Mouse (Mus musculus): ENCODE results near the gene Fank1. TPM values are rescaled to one million over a fixed set of nuclear protein-coding genes. Genes with fewer than 3 reads are reported as not detected.
"Not testable (repeated sequence)": the region's sequence is repeated elsewhere in the genome, so short reads cannot be mapped to it uniquely, and the experiment has no call there.

Gene Fank1
- polyA plus RNA-seq, 1 experiment from 2014 or later, result 0.32 TPM

DNA sequence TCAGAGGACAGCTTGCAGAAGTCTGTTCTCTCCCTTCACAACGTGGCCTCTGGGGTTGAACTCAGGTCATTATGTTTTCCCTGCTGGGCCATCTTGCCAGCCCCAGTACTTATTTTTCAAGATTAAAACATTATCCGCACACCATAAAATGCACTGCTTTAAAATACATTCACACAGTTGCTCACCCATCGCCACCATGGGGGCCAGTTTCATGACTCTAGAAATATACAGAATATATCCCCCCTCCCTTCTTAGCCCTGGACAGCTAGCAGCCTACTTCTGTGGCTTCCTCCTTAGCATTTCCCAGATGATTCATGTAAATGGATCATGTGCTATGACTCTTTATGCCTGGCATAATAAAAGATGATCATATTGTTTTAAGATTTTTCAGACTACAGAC lies 99.5 kb downstream of the Fank1 start:
- H3K9ac ChIP-seq (ENCODE audit: low read length), result no peak overlapping the region
- H3K9me3 ChIP-seq (ENCODE audit: control insufficient read depth, low read length), result no peaks in the 10 kb centered on the region
- ATAC-seq (ENCODE audit: insufficient number of reproducible peaks, low FRiP score, low TSS enrichment, low read depth), result no peak
- DNase-seq (ENCODE audit: low spot score), result no peak
- H3K27ac ChIP-seq (replicated peaks; ENCODE audit: low read depth, low read length), result no peak overlapping the region
- no peak overlapping the region for H3K4me2 ChIP-seq (ENCODE audit: low read depth, severe bottlenecking)
- no peaks in the 10 kb centered on the region for H3K4me1 ChIP-seq (ENCODE audit: control insufficient read depth, insufficient read depth, low read length)
- WGBS, result 60% methylated on average over 3 of the region's 3 CpGs
- H3K36me3 ChIP-seq (ENCODE audit: control insufficient read depth, insufficient read depth, low read length), result no peaks in the 10 kb centered on the region
- no peak overlapping the region for H3K4me3 ChIP-seq (ENCODE audit: low read depth, low read length)
- H3K27me3 ChIP-seq (ENCODE audit: control insufficient read depth, insufficient read depth, low read length), result no peaks in the 10 kb centered on the region

GRCm38 (mm10) chr7:133876646-133877342 lies 100.1 kb downstream of the Fank1 start:
- Histone ChIP-seq H3K27me3 (ENCODE audit: control insufficient read depth, insufficient read depth, low read length) (no peaks in the 10 kb centered on the region), H3K4me2 (ENCODE audit: low read depth, severe bottlenecking) (no peak overlapping the region), H3K9me3 (ENCODE audit: control insufficient read depth, low read length) (no peaks in the 10 kb centered on the region), H3K4me1 (ENCODE audit: control insufficient read depth, insufficient read depth, low read length) (no peaks in the 10 kb centered on the region), H3K4me3 (ENCODE audit: low read depth, low read length) (no peak overlapping the region), H3K27ac (replicated peaks; ENCODE audit: low read depth, low read length) (no peak overlapping the region), H3K9ac (ENCODE audit: low read length) (no peak overlapping the region), H3K36me3 (ENCODE audit: control insufficient read depth, insufficient read depth, low read length) (no peaks in the 10 kb centered on the region)
- ATAC-seq (ENCODE audit: insufficient number of reproducible peaks, low FRiP score, low TSS enrichment, low read depth) (no peak), DNase-seq (ENCODE audit: low spot score) (no peak)
- WGBS, result 77% methylated on average over 17 of the region's 17 CpGs

DNA sequence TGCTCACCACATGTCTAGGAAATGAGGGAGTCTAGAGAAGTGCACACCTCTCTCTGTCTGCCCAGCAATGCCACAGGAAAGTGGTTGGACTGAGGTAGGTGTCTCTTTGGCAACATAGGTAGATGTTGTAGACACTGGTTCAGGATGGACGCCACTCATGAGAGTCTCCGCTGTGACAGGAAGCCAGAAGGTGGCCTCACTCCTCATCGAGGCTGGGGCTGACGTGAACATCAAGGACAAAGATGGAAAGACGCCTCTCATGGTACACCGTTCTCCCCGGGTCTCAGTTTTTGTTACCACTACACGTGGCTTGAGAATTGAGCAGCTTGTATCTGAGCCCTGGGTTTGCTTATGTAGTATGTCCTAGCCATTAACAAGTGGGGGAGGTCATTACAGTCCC lies 103.1 kb downstream of the Fank1 start:
- H3K36me3 ChIP-seq (ENCODE audit: control insufficient read depth, insufficient read depth, low read length), result no peaks in the 10 kb centered on the region
- WGBS, result 91% methylated on average over 8 of the region's 8 CpGs
- no peaks in the 10 kb centered on the region for H3K27me3 ChIP-seq (ENCODE audit: control insufficient read depth, insufficient read depth, low read length)
- no peak overlapping the region for H3K4me3 ChIP-seq (ENCODE audit: low read depth, low read length)
- no peak for DNase-seq (ENCODE audit: low spot score)
- H3K4me1 ChIP-seq (ENCODE audit: control insufficient read depth, insufficient read depth, low read length), result no peaks in the 10 kb centered on the region
- no peaks in the 10 kb centered on the region for H3K9me3 ChIP-seq (ENCODE audit: control insufficient read depth, low read length)
- ATAC-seq (ENCODE audit: insufficient number of reproducible peaks, low FRiP score, low TSS enrichment, low read depth), result no peak
- H3K4me2 ChIP-seq (ENCODE audit: low read depth, severe bottlenecking), result no peak overlapping the region
- H3K9ac ChIP-seq (ENCODE audit: low read length), result no peak overlapping the region
- H3K27ac ChIP-seq (replicated peaks; ENCODE audit: low read depth, low read length), result no peak overlapping the region

GRCm38 (mm10) chr7:133884759-133885431 lies 108.2 kb downstream of the Fank1 start:
- not testable (repeated sequence) for H3K27me3 ChIP-seq (ENCODE audit: control insufficient read depth, insufficient read depth, low read length); H3K9ac ChIP-seq (ENCODE audit: low read length); ATAC-seq (ENCODE audit: insufficient number of reproducible peaks, low FRiP score, low TSS enrichment, low read depth); H3K4me2 ChIP-seq (ENCODE audit: low read depth, severe bottlenecking); H3K36me3 ChIP-seq (ENCODE audit: control insufficient read depth, insufficient read depth, low read length); H3K9me3 ChIP-seq (ENCODE audit: control insufficient read depth, low read length); H3K4me1 ChIP-seq (ENCODE audit: control insufficient read depth, insufficient read depth, low read length); DNase-seq (ENCODE audit: low spot score); H3K27ac ChIP-seq (replicated peaks; ENCODE audit: low read depth, low read length); H3K4me3 ChIP-seq (ENCODE audit: low read depth, low read length)
- WGBS, result 89% methylated on average over 5 of the region's 9 CpGs

GRCm38 (mm10) chr7:133888926-133889920 lies 112.6 kb downstream of the Fank1 start:
- H3K27me3 ChIP-seq (ENCODE audit: control insufficient read depth, insufficient read depth, low read length), result no peaks in the 10 kb centered on the region
- no peak overlapping the region for H3K4me3 ChIP-seq (ENCODE audit: low read depth, low read length)
- H3K4me2 ChIP-seq (ENCODE audit: low read depth, severe bottlenecking), result no peak overlapping the region
- H3K27ac ChIP-seq (replicated peaks; ENCODE audit: low read depth, low read length), result no peak overlapping the region
- H3K36me3 ChIP-seq (ENCODE audit: control insufficient read depth, insufficient read depth, low read length), result no peaks in the 10 kb centered on the region
- H3K9ac ChIP-seq (ENCODE audit: low read length), result no peak overlapping the region
- H3K4me1 ChIP-seq (ENCODE audit: control insufficient read depth, insufficient read depth, low read length), result no peaks in the 10 kb centered on the region
- ATAC-seq (ENCODE audit: insufficient number of reproducible peaks, low FRiP score, low TSS enrichment, low read depth) (no peak), DNase-seq (ENCODE audit: low spot score) (no peak)
- H3K9me3 ChIP-seq (ENCODE audit: control insufficient read depth, low read length), result no peaks in the 10 kb centered on the region
- WGBS, result 88% methylated on average over 19 of the region's 19 CpGs

DNA sequence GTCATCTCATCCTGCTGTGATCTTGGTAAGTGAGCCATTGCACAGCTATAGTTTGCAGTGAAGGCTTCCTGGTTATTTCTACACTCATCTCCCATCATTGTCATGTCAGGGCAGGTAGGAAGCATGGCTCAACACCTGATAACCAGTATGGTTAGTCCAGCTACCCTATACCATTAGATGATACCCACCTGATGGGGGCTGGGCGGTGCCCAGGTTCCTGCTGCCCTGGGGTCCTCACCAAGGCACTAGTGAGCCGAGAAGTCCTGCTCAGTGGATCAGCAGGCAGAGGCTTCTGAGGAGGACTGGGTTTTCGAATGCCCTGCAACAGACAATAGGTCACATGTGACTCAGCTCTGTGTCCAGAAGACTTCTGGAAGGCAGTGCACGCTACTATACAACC lies 113.3 kb downstream of the Fank1 start:
- H3K4me2 ChIP-seq (ENCODE audit: low read depth, severe bottlenecking), result no peak overlapping the region
- 88% methylated on average over 4 of the region's 4 CpGs for WGBS
- H3K36me3 ChIP-seq (ENCODE audit: control insufficient read depth, insufficient read depth, low read length), result no peaks in the 10 kb centered on the region
- H3K4me1 ChIP-seq (ENCODE audit: control insufficient read depth, insufficient read depth, low read length), result no peaks in the 10 kb centered on the region
- H3K9me3 ChIP-seq (ENCODE audit: control insufficient read depth, low read length), result no peaks in the 10 kb centered on the region
- no peak overlapping the region for H3K9ac ChIP-seq (ENCODE audit: low read length)
- no peak overlapping the region for H3K4me3 ChIP-seq (ENCODE audit: low read depth, low read length)
- ATAC-seq (ENCODE audit: insufficient number of reproducible peaks, low FRiP score, low TSS enrichment, low read depth) (no peak), DNase-seq (ENCODE audit: low spot score) (no peak)
- H3K27me3 ChIP-seq (ENCODE audit: control insufficient read depth, insufficient read depth, low read length), result no peaks in the 10 kb centered on the region
- H3K27ac ChIP-seq (replicated peaks; ENCODE audit: low read depth, low read length), result no peak overlapping the region

DNA sequence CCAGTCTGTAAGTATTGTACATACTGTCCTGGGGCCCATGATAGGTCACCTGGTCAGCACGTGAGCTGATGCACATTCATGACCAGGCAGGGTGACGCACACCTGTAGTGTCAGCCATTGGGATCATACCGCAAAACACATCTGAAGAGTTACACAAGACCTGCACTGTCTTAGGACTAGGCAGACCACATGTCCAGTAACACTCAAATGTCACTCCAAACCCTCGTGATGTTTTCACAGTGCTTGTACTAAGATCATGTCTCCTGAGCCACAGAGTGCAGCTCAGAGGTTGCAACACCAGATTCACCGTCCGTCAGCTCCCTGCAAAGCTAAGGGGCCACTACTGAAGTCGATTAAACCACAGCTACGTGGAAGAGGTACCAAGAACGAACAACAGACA lies 114.6 kb downstream of the Fank1 start:
- no peak for DNase-seq (ENCODE audit: low spot score)
- H3K4me3 ChIP-seq (ENCODE audit: low read depth, low read length), result no peak overlapping the region
- ATAC-seq (ENCODE audit: insufficient number of reproducible peaks, low FRiP score, low TSS enrichment, low read depth), result no peak
- H3K27me3 ChIP-seq (ENCODE audit: control insufficient read depth, insufficient read depth, low read length), result no peaks in the 10 kb centered on the region
- H3K27ac ChIP-seq (replicated peaks; ENCODE audit: low read depth, low read length), result no peak overlapping the region
- no peaks in the 10 kb centered on the region for H3K9me3 ChIP-seq (ENCODE audit: control insufficient read depth, low read length)
- WGBS, result 89% methylated on average over 9 of the region's 9 CpGs
- H3K4me1 ChIP-seq (ENCODE audit: control insufficient read depth, insufficient read depth, low read length), result no peaks in the 10 kb centered on the region
- no peaks in the 10 kb centered on the region for H3K36me3 ChIP-seq (ENCODE audit: control insufficient read depth, insufficient read depth, low read length)
- H3K4me2 ChIP-seq (ENCODE audit: low read depth, severe bottlenecking), result no peak overlapping the region
- no peak overlapping the region for H3K9ac ChIP-seq (ENCODE audit: low read length)

DNA sequence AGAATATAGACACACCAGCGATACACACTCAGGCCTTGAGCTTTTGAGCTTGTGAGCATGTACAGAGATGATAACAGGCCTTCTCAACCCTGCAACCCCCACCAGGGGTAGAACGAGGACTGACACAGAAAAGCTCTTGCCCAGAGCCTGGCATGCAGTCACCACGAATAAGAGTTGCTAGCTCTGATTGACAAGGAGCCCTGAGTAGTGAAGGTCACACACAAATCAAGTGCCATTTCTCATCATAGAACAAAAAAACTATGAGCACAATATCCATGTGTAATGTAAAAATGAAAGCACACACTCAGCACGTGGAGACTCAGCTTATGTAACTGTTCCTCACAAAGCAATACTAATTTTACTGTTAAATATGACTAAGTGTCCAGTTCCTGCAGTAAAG lies 115.1 kb downstream of the Fank1 start:
- no peaks in the 10 kb centered on the region for H3K4me1 ChIP-seq (ENCODE audit: control insufficient read depth, insufficient read depth, low read length)
- WGBS, result 84% methylated on average over 4 of the region's 4 CpGs
- no peaks in the 10 kb centered on the region for H3K27me3 ChIP-seq (ENCODE audit: control insufficient read depth, insufficient read depth, low read length)
- no peaks in the 10 kb centered on the region for H3K36me3 ChIP-seq (ENCODE audit: control insufficient read depth, insufficient read depth, low read length)
- H3K9me3 ChIP-seq (ENCODE audit: control insufficient read depth, low read length), result no peaks in the 10 kb centered on the region
- H3K27ac ChIP-seq (replicated peaks; ENCODE audit: low read depth, low read length), result no peak overlapping the region
- no peak overlapping the region for H3K4me3 ChIP-seq (ENCODE audit: low read depth, low read length)
- no peak overlapping the region for H3K9ac ChIP-seq (ENCODE audit: low read length)
- ATAC-seq (ENCODE audit: insufficient number of reproducible peaks, low FRiP score, low TSS enrichment, low read depth) (no peak), DNase-seq (ENCODE audit: low spot score) (no peak)
- no peak overlapping the region for H3K4me2 ChIP-seq (ENCODE audit: low read depth, severe bottlenecking)

Data from limb, embryonic 11.5 days (tissue).